Mouse (Mus musculus): ENCODE results near the gene Stx16. TPM values are rescaled to one million over a fixed set of nuclear protein-coding genes. Genes with fewer than 3 reads are reported as not detected.
A peak's percentile ranks its signal among the peaks of the same experiment; 100 is the strongest.

Stx16 gene
- total and polyA plus RNA-seq, 2 experiments from 2014 or later, result 6.9 to 19.8 TPM

DNA sequence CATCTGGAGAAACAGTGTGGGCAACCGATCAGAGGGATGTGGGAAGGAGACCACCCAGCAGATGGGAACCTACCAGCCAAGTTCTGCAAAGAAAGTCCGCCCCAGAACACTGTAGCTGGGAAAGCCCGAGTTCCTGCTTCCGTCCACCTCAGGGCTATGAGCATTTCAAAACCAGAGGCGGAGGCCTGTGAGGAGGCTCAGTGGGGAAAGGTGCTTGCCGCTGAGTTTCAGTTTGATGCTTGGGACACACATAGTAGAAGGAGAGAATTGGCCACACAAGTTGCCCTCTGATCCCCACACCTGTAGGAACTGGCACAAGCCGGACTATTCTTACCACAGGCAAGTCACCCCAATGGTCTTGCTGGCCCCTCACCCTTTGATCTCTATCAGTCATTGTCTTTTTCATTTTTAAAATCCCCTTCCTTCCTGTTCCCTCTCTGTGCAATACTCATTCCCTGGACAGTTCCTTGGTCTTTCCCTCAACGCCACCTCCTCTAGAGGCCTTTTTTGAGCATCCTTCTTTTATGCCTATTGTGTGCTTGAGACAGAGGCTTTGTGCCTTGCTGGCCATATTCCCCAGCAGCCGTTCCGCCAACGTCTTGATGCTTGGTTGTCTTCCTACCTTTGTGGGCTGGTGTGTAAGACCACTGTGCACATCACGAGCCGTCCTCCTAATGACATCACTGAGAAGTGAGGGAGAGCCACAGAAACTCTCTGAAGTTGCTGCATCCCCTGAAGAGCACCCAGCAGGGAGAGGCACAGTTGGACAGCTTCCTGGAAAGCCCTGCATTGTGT, 16.3 kb upstream of the Stx16 start:
- Histone ChIP-seq H3K9me3 (replicated peaks; ENCODE audit: control insufficient read depth, low read length) (no peaks in the 10 kb centered on the region), H3K4me3 (ENCODE audit: low read depth, low read length) (no peak overlapping the region), H3K36me3 (replicated peaks; ENCODE audit: control insufficient read depth, insufficient read depth, low read length) (no peaks in the 10 kb centered on the region), H3K27ac (ENCODE audit: low read depth) (no peak overlapping the region), H3K4me2 (ENCODE audit: low read depth, low read length) (no peak overlapping the region), H3K9ac (replicated peaks; ENCODE audit: low read depth, low read length) (no peak overlapping the region), H3K4me1 (ENCODE audit: control insufficient read depth, insufficient read depth) (no peaks in the 10 kb centered on the region; the same call in 1 of the 2 replicates), H3K27me3 (ENCODE audit: control insufficient read depth, insufficient read depth, low read length) (no peaks in the 10 kb centered on the region)
- ATAC-seq (ENCODE audit: insufficient read depth, low read depth), result no peak
- TF ChIP-seq EP300 (IDR thresholded peaks at IDR 0.05; ENCODE audit: low read depth) (no peak), CTCF (IDR thresholded peaks at IDR 0.05; ENCODE audit: low read depth) (no peak)
- WGBS, result 84% methylated on average over 13 of the region's 13 CpGs
- DNase-seq (ENCODE audit: low spot score), result no peak

DNA sequence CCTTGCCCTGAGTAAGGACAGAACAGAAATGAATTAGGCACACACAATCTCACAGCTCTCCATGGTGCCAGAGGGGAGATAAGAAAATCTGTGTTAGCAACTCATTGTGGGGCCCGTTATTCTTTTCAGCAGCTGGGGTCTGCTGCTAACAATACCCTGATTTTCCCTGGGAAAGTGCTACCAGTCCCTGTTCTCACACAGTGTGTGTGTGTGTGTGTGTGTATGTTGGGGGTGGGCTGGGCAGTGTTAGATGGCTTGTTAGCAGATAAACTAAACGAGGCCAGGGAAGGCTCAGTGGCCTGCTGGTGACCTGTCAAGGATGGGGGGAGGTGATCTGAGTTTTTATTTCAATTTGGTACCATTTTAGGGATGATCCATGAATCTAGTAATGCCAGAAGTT, 14.9 kb upstream of the Stx16 start:
- ATAC-seq (ENCODE audit: insufficient read depth, low read depth), result no peak
- Histone ChIP-seq H3K9ac (replicated peaks; ENCODE audit: low read depth, low read length) (no peak overlapping the region), H3K9me3 (replicated peaks; ENCODE audit: control insufficient read depth, low read length) (no peaks in the 10 kb centered on the region), H3K4me1 (ENCODE audit: control insufficient read depth, insufficient read depth) (no peaks in the 10 kb centered on the region; the same call in 1 of the 2 replicates), H3K27me3 (ENCODE audit: control insufficient read depth, insufficient read depth, low read length) (no peaks in the 10 kb centered on the region), H3K4me3 (ENCODE audit: low read depth, low read length) (no peak overlapping the region), H3K4me2 (ENCODE audit: low read depth, low read length) (no peak overlapping the region), H3K27ac (ENCODE audit: low read depth) (no peak overlapping the region), H3K36me3 (replicated peaks; ENCODE audit: control insufficient read depth, insufficient read depth, low read length) (no peaks in the 10 kb centered on the region)
- TF ChIP-seq EP300 (IDR thresholded peaks at IDR 0.05; ENCODE audit: low read depth), result no peak
- no peak for TF ChIP-seq CTCF (IDR thresholded peaks at IDR 0.05; ENCODE audit: low read depth)
- DNase-seq (ENCODE audit: low spot score), result no peak
- 12% methylated on average over 2 of the region's 2 CpGs for WGBS

DNA sequence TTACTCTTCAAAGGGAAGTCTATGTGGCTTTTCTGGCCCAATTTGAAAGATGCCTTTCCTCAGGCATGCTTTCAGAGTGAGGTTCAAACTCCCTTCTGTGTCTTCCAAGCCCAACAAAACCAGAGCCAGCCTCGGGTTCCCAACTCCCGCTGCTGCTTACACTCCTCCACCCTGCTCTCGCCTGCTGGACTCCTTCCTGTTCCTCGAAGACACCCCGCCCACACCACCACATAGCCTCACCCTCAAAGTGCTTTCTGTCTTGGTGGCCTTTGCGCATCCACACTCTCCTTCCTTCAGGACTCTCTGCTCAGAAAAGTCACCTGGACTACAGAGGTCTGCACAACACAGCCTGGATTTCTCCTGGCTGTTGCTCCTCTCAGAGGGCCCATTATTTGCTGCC, 13.0 kb upstream of the Stx16 start:
- Histone ChIP-seq H3K27me3 (ENCODE audit: control insufficient read depth, insufficient read depth, low read length) (no peaks in the 10 kb centered on the region), H3K4me1 (ENCODE audit: control insufficient read depth, insufficient read depth) (no peaks in the 10 kb centered on the region; the same call in 1 of the 2 replicates), H3K9ac (replicated peaks; ENCODE audit: low read depth, low read length) (no peak overlapping the region), H3K36me3 (replicated peaks; ENCODE audit: control insufficient read depth, insufficient read depth, low read length) (no peaks in the 10 kb centered on the region), H3K27ac (ENCODE audit: low read depth) (no peak overlapping the region; the same call in 1 of the 2 replicates), H3K9me3 (replicated peaks; ENCODE audit: control insufficient read depth, low read length) (no peaks in the 10 kb centered on the region), H3K4me3 (ENCODE audit: low read depth, low read length) (no peak overlapping the region), H3K4me2 (ENCODE audit: low read depth, low read length) (no peak overlapping the region)
- no peak for ATAC-seq (ENCODE audit: insufficient read depth, low read depth)
- TF ChIP-seq CTCF (IDR thresholded peaks at IDR 0.05; ENCODE audit: low read depth), result no peak
- no peak for TF ChIP-seq EP300 (IDR thresholded peaks at IDR 0.05; ENCODE audit: low read depth)
- no peak for DNase-seq (ENCODE audit: low spot score)
- WGBS, result 54% methylated on average over 6 of the region's 6 CpGs

DNA sequence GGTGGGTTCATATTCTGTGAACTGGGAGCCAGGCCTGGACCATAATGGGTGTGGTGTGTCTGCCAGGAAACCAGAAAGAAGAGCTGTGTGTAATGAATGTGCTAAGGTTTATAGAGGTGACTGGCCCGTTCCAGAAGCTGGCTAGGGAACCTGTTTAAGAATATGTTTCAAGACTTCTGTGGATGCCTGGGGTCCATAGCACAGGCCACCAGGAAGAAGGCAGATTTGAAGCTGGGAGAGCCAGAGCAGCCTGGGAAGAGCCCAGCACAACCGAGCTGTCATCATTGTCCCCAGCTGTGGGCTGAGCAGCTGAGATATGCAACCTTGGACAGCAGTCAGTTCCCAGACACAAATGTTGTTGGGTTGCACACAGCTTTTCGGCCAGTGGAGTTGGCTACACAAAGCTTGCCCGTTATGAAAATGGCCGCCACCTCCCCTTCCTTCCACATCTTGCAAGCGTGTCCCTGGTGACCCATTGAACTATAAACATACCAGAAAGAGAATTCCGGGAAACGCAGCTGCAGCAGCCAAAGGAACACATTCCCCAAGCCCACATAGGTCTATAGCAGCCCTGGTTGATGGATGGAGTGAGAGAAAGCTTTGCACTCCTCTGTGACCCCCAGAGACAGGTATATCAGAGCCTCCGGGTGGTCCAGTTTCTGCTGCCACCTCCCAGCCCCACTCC, 12.4 kb upstream of the Stx16 start:
- peak; percentile 60; the same call in 1 of the 2 replicates for ATAC-seq (ENCODE audit: insufficient read depth, low read depth)

DNA sequence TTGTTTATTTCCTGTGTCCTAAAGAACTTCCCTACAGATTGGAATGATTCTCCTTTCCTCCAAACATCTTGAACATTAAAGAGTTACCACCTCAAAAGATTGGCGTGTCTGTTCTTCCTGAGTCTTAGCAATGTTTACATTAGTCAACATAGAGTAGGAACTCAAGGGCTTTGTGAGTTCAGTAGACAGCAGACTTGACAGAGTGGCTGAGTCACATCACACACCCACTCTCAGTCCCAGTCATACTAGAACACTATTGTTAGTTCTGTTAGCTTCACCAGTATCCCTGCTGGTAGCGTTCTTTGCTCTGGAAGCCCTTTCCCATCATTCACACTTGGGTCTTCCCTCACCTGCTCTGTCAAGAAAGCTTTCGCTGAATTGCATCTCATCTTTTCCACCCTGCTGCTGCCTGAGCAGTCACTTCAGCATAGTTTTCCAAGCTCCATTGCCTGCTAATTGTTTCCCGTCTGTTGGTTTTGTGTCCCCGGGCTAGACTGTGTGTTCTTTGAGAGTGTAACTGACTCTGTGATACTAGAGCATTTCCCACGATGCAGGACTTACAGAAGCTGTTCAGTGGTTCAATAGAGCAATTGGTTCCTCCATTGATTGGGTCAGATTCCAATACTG, 8.2 kb upstream of the Stx16 start:
- TF ChIP-seq EP300 (IDR thresholded peaks at IDR 0.05; ENCODE audit: low read depth) (no peak), CTCF (IDR thresholded peaks at IDR 0.05; ENCODE audit: low read depth) (no peak)
- ATAC-seq (ENCODE audit: insufficient read depth, low read depth) (no peak), DNase-seq (ENCODE audit: low spot score) (no peak)
- Histone ChIP-seq H3K27ac (ENCODE audit: low read depth) (no peak overlapping the region), H3K4me3 (ENCODE audit: low read depth, low read length) (no peak overlapping the region), H3K4me2 (ENCODE audit: low read depth, low read length) (no peak overlapping the region), H3K9me3 (replicated peaks; ENCODE audit: control insufficient read depth, low read length) (no peaks in the 10 kb centered on the region), H3K4me1 (ENCODE audit: control insufficient read depth, insufficient read depth) (no peaks in the 10 kb centered on the region; the same call in 1 of the 2 replicates), H3K27me3 (ENCODE audit: control insufficient read depth, insufficient read depth, low read length) (no peaks in the 10 kb centered on the region), H3K9ac (replicated peaks; ENCODE audit: low read depth, low read length) (no peak overlapping the region), H3K36me3 (replicated peaks; ENCODE audit: control insufficient read depth, insufficient read depth, low read length) (no peaks in the 10 kb centered on the region)
- 80% methylated on average over 6 of the region's 6 CpGs for WGBS

More for the DNA sequence above, 12.4 kb upstream of the Stx16 start:
- no peaks in the 10 kb centered on the region for H3K9me3 ChIP-seq (replicated peaks; ENCODE audit: control insufficient read depth, low read length)
- H3K4me1 ChIP-seq (ENCODE audit: control insufficient read depth, insufficient read depth), result no peaks in the 10 kb centered on the region; the same call in 1 of the 2 replicates
- H3K27ac ChIP-seq (ENCODE audit: low read depth), result no peak overlapping the region; the same call in 1 of the 2 replicates
- H3K27me3 ChIP-seq (ENCODE audit: control insufficient read depth, insufficient read depth, low read length), result no peaks in the 10 kb centered on the region
- no peak overlapping the region for H3K4me3 ChIP-seq (ENCODE audit: low read depth, low read length)
- no peak overlapping the region for H3K4me2 ChIP-seq (ENCODE audit: low read depth, low read length)
- TF ChIP-seq EP300 (IDR thresholded peaks at IDR 0.05; ENCODE audit: low read depth) (no peak), CTCF (IDR thresholded peaks at IDR 0.05; ENCODE audit: low read depth) (no peak)
- WGBS, result 43% methylated on average over 9 of the region's 9 CpGs
- DNase-seq (ENCODE audit: low spot score), result no peak
- H3K9ac ChIP-seq (replicated peaks; ENCODE audit: low read depth, low read length), result no peak overlapping the region
- H3K36me3 ChIP-seq (replicated peaks; ENCODE audit: control insufficient read depth, insufficient read depth, low read length), result no peaks in the 10 kb centered on the region

Data from heart, postnatal 0 days (tissue).